Mouse (Mus musculus) lung, embryonic 14.5 days (tissue): Measurements from ENCODE around the gene Atn1. TPM values are rescaled to one million over a fixed set of nuclear protein-coding genes. Genes with fewer than 3 reads are reported as not detected.

Experiments
- ATAC-seq: fragments of 200-750 bp; cut with Nextera tagmentation; 2 replicates; pipeline ENCODE4 v1.8.0; 2017; ENCODE audit warnings: mild to moderate bottlenecking, moderate TSS enrichment, moderate library complexity; ENCODE audit not compliant: insufficient read depth
- DNase-seq: peaks from one replicate; pipeline ENCODE4 v3.0.0-alpha.2; 2015
- H3K27ac ChIP-seq: fragments of 300-500 bp; sonication (generic); 2 replicates; pipeline ENCODE4 v1.5.1; 2014; ENCODE audit warnings: low read depth, mild to moderate bottlenecking, moderate library complexity
- H3K27me3 ChIP-seq: fragments of 300-500 bp; sonication (generic); 2 replicates; pipeline ENCODE4 v1.6.1; 2014; ENCODE audit warnings: low read length, control low read depth; ENCODE audit not compliant: insufficient read depth
- H3K36me3 ChIP-seq: fragments of 300-500 bp; sonication (generic); 2 replicates; pipeline ENCODE4 v1.6.1; 2014; ENCODE audit warnings: control low read depth; ENCODE audit not compliant: insufficient read depth
- H3K4me1 ChIP-seq: fragments of 300-500 bp; sonication (generic); 2 replicates; pipeline ENCODE4 v1.6.1; 2014; ENCODE audit warnings: antibody characterized with exemption, control low read depth; ENCODE audit not compliant: insufficient read depth
- H3K4me2 ChIP-seq: fragments of 300-500 bp; sonication (generic); 2 replicates; pipeline ENCODE4 v1.6.1; 2014; ENCODE audit warnings: mild to moderate bottlenecking
- H3K4me3 ChIP-seq: fragments of 300-500 bp; sonication (generic); 2 replicates; pipeline ENCODE4 v1.5.1; 2014; ENCODE audit warnings: low read depth, low read length
- H3K9ac ChIP-seq: fragments of 300-500 bp; sonication (generic); 2 replicates; pipeline ENCODE4 v1.6.1; 2014
- H3K9me3 ChIP-seq: fragments of 300-500 bp; sonication (generic); 2 replicates; pipeline ENCODE4 v1.6.1; 2016; ENCODE audit warnings: low read depth, low read length, control low read depth
- CTCF ChIP-seq: IDR thresholded peaks from 2 replicates; pipeline ENCODE4 v1.5.1; 2016; ENCODE audit warnings: antibody characterized with exemption, low read depth
- WGBS: fragments of 180-500 bp; shearing (Covaris S2); extraction: QIAGEN DNeasy Blood & Tissue Kit; methylation state at CpG from one replicate; pipeline ENCODE4 v1.1.7; 2014; 5-methylcytosine and 5-hydroxymethylcytosine counted together
- polyA plus RNA-seq: library from polyadenylated mRNA; unstranded; fragments of >200 nt; fragmentation: Nextera tagmentation; extraction: Ambion mirVana; gene quantifications from 2 replicates; pipeline ENCODE4 v1.2.1, GENCODE M21; 2014

The Atn1 gene
- polyA plus RNA-seq, 1 experiment from 2014 or later, result 15.1 TPM

- ATAC-seq (peak; percentile 97), DNase-seq (peak; percentile 100)
- no peak; the same call in 1 of the 2 replicates for TF ChIP-seq CTCF
- Histone ChIP-seq H3K27me3 (no peaks in the 10 kb centered on the region), H3K36me3 (peaks cover 54% of the 10 kb centered on the region), H3K9ac (peak within 1 kb of the TSS; percentile 93), H3K27ac (peak within 1 kb of the TSS; percentile 94), H3K4me2 (peak within 1 kb of the TSS; percentile 99), H3K4me3 (peak within 1 kb of the TSS; percentile 97), H3K4me1 (peaks cover 14% of the 10 kb centered on the region), H3K9me3 (no peaks in the 10 kb centered on the region)
- under 1% methylated on average over 76 of the region's 76 CpGs for WGBS
These were observed 44.2 kb downstream of the Atn1 start, which contains the start of the genes Emg1 and Phb2 for GRCm38 (mm10) chr6:124711824-124712782. TSS of gene Emg1 (minus strand) at chr6:124712178. TSS of gene Phb2 (plus strand) at chr6:124712336.

- no peak for ATAC-seq
- Histone ChIP-seq H3K27ac (no peak overlapping the region), H3K9me3 (no peaks in the 10 kb centered on the region), H3K9ac (no peak overlapping the region), H3K4me2 (no peak overlapping the region), H3K27me3 (no peaks in the 10 kb centered on the region), H3K36me3 (peaks cover 51% of the 10 kb centered on the region), H3K4me1 (peaks cover 9% of the 10 kb centered on the region), H3K4me3 (no peak overlapping the region)
- DNase-seq, result no peak
- no peak for TF ChIP-seq CTCF
- WGBS, result 86% methylated on average over 10 of the region's 10 CpGs
These were observed 47.9 kb downstream of the Atn1 start for GRCm38 (mm10) chr6:124708289-124708889.

DNA sequence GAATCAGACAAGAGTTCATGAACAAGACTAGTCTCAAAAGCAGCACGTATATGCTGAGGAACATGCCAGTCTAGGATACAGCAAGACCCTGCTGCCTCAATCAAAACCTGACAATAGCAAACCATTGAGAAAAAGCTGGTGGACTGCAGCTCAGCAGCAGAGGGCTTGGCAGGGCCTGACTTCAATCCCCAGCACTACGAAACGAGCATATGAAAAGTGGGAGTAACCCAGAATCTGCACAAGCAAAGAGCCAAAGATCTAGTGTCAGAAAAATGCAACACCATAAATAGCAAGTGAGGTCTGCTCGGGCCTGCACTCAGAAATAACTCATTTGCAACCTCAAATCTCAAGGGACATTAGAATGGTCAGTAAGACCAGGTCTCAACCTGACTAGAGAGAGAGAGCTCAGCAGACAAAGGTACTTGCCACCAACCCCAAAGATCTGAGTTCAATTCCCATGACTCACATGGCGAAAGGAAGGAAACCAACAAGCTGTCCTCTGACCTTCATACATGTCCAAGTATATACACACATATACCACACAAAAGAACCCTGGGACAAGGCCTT is 50.2 kb downstream of the Atn1 start:
- no peak for TF ChIP-seq CTCF
- Histone ChIP-seq H3K4me1 (peaks cover 4% of the 10 kb centered on the region; the same call in 1 of the 2 replicates), H3K36me3 (peaks cover 73% of the 10 kb centered on the region), H3K9me3 (no peaks in the 10 kb centered on the region), H3K9ac (no peak overlapping the region), H3K27ac (no peak overlapping the region), H3K27me3 (no peaks in the 10 kb centered on the region), H3K4me3 (no peak overlapping the region), H3K4me2 (no peak overlapping the region)
- 86% methylated on average over 5 of the region's 5 CpGs for WGBS
- DNase-seq (no peak), ATAC-seq (no peak)

DNA sequence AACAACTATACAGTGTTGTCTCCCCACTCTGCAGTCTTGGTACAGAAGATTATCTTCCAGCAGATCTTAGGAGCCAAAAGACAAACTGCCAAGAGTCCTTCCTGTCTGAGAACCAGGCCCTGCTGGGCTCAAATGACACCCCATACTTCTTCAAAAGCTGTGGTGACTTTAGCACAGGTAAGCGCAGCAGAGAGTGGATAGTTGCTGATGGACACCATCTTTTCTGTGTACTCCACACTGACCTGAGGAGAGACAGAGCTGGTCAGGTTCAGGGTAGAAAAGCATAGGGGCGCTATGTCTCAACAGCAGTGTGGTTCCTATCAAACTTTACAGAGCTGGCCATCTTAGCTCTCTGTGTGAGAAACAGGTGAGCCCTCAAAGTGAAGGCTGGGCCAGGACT is 51.9 kb downstream of the Atn1 start:
- 85% methylated on average over 2 of the region's 2 CpGs for WGBS
- Histone ChIP-seq H3K36me3 (peaks cover 85% of the 10 kb centered on the region), H3K9ac (no peak overlapping the region), H3K4me3 (no peak overlapping the region), H3K27ac (no peak overlapping the region), H3K4me2 (no peak overlapping the region), H3K27me3 (no peaks in the 10 kb centered on the region), H3K4me1 (no peaks in the 10 kb centered on the region), H3K9me3 (no peaks in the 10 kb centered on the region)
- DNase-seq (no peak), ATAC-seq (no peak)
- TF ChIP-seq CTCF, result no peak

GRCm38 (mm10) chr6:124703789-124704188 is 52.5 kb downstream of the Atn1 start:
- no peaks in the 10 kb centered on the region for H3K4me1 ChIP-seq
- H3K4me3 ChIP-seq, result no peak overlapping the region
- no peak overlapping the region for H3K9ac ChIP-seq
- H3K27me3 ChIP-seq, result no peaks in the 10 kb centered on the region
- no peak for DNase-seq
- WGBS, result 65% methylated on average over 7 of the region's 7 CpGs
- ATAC-seq, result no peak
- H3K9me3 ChIP-seq, result no peaks in the 10 kb centered on the region
- no peak overlapping the region for H3K4me2 ChIP-seq
- H3K36me3 ChIP-seq, result peaks cover 81% of the 10 kb centered on the region
- no peak for TF ChIP-seq CTCF
- H3K27ac ChIP-seq, result no peak overlapping the region

- H3K36me3 ChIP-seq, result peaks cover 76% of the 10 kb centered on the region
- H3K27me3 ChIP-seq, result no peaks in the 10 kb centered on the region
- H3K27ac ChIP-seq, result no peak overlapping the region
- no peak overlapping the region for H3K9ac ChIP-seq
- TF ChIP-seq CTCF, result peak; percentile 86
- no peaks in the 10 kb centered on the region for H3K4me1 ChIP-seq
- WGBS, result 47% methylated on average over 3 of the region's 3 CpGs
- H3K4me3 ChIP-seq, result no peak overlapping the region
- no peaks in the 10 kb centered on the region for H3K9me3 ChIP-seq
- ATAC-seq (peak; percentile 71), DNase-seq (peak; percentile 81)
- H3K4me2 ChIP-seq, result no peak overlapping the region
These were observed 53.6 kb downstream of the Atn1 start for GRCm38 (mm10) chr6:124702784-124703103.
